Comparison of ENCODE assay signal across 7 mouse cellular contexts in genomic region chr7:13054287-13055010, GRCm38 (mm10). TPM values are rescaled to one million over a fixed set of nuclear protein-coding genes. Genes with fewer than 3 reads are reported as not detected.
DNase-seq lines count a peak whose midpoint lies in the region; ATAC-seq lines count a peak whose summit lies in the region.

Gene Mzf1, minus strand, starts transcription at chr7:13054764.

- no peaks in the 10 kb centered on the region for H3K27me3 ChIP-seq in embryonic facial prominence, embryonic 11.5 days (ENCODE audit: control insufficient read depth, insufficient read depth, low read length)
- no peaks in the 10 kb centered on the region for H3K27me3 ChIP-seq in limb, embryonic 11.5 days (ENCODE audit: control insufficient read depth, insufficient read depth, low read length)
- no peaks in the 10 kb centered on the region for H3K27me3 ChIP-seq in midbrain, embryonic 14.5 days (ENCODE audit: control insufficient read depth, insufficient read depth, low read length)

- peak; percentile 95 for DNase-seq in adrenal gland, postnatal 14 days
- peak; percentile 100 for DNase-seq in embryonic facial prominence, embryonic 11.5 days (ENCODE audit: low spot score)
- peak; percentile 99 for DNase-seq in heart, adult 11 months
- peak; percentile 94 for DNase-seq in kidney, adult 18-20 months
- DNase-seq in limb, embryonic 11.5 days (ENCODE audit: low spot score) = peak; percentile 97
- peak; percentile 100 for DNase-seq in midbrain, embryonic 14.5 days
- peak; percentile 84 to 88 for DNase-seq in spleen, adult 18-20 months

- WGBS in embryonic facial prominence, embryonic 11.5 days = under 1% methylated on average over 41 of the region's 41 CpGs
- under 1% methylated on average over 41 of the region's 41 CpGs for WGBS in limb, embryonic 11.5 days
- WGBS in midbrain, embryonic 14.5 days = under 1% methylated on average over 41 of the region's 41 CpGs

- H3K9me3 ChIP-seq in embryonic facial prominence, embryonic 11.5 days (replicated peaks; ENCODE audit: control insufficient read depth, low read length) = no peaks in the 10 kb centered on the region
- H3K9me3 ChIP-seq in limb, embryonic 11.5 days (ENCODE audit: control insufficient read depth, low read length) = no peaks in the 10 kb centered on the region
- H3K9me3 ChIP-seq in midbrain, embryonic 14.5 days (ENCODE audit: control insufficient read depth, low read length) = no peaks in the 10 kb centered on the region

- peak within 1 kb of the TSS; percentile 53 for H3K4me2 ChIP-seq in embryonic facial prominence, embryonic 11.5 days (ENCODE audit: low read depth, low read length)
- peak within 1 kb of the TSS; percentile 58 for H3K4me2 ChIP-seq in limb, embryonic 11.5 days (ENCODE audit: low read depth, severe bottlenecking)
- peak within 1 kb of the TSS; percentile 61 for H3K4me2 ChIP-seq in midbrain, embryonic 14.5 days (ENCODE audit: low read length)

- peak within 1 kb of the TSS; percentile 65 for H3K4me3 ChIP-seq in embryonic facial prominence, embryonic 11.5 days (ENCODE audit: low read depth, low read length)
- H3K4me3 ChIP-seq in limb, embryonic 11.5 days (ENCODE audit: low read depth, low read length) = peak within 1 kb of the TSS; percentile 47
- peak within 1 kb of the TSS; percentile 54 for H3K4me3 ChIP-seq in midbrain, embryonic 14.5 days (replicated peaks; ENCODE audit: low read depth, low read length)

- ATAC-seq in embryonic facial prominence, embryonic 11.5 days (replicated peaks; ENCODE audit: insufficient number of reproducible peaks, low FRiP score, low TSS enrichment, low read depth) = peak; percentile 95
- peak; percentile 97 for ATAC-seq in limb, embryonic 11.5 days (ENCODE audit: insufficient number of reproducible peaks, low FRiP score, low TSS enrichment, low read depth)
- peak; percentile 95 for ATAC-seq in midbrain, embryonic 14.5 days (ENCODE audit: low FRiP score, low TSS enrichment)

- H3K4me1 ChIP-seq in embryonic facial prominence, embryonic 11.5 days (ENCODE audit: control insufficient read depth, insufficient read depth, low read length) = no peaks in the 10 kb centered on the region
- no peaks in the 10 kb centered on the region for H3K4me1 ChIP-seq in limb, embryonic 11.5 days (ENCODE audit: control insufficient read depth, insufficient read depth, low read length)
- H3K4me1 ChIP-seq in midbrain, embryonic 14.5 days (ENCODE audit: control insufficient read depth, insufficient read depth, low read length) = no peaks in the 10 kb centered on the region; the same call in 1 of the 2 replicates

- peak within 1 kb of the TSS; percentile 76 for H3K9ac ChIP-seq in embryonic facial prominence, embryonic 11.5 days (replicated peaks; ENCODE audit: low read length)
- peak within 1 kb of the TSS; percentile 38 for H3K9ac ChIP-seq in limb, embryonic 11.5 days (ENCODE audit: low read length)
- peak within 1 kb of the TSS; percentile 63; the same call in 1 of the 2 replicates for H3K9ac ChIP-seq in midbrain, embryonic 14.5 days (replicated peaks; ENCODE audit: low read length)

- H3K27ac ChIP-seq in embryonic facial prominence, embryonic 11.5 days (replicated peaks; ENCODE audit: low read depth, low read length) = peak within 1 kb of the TSS; percentile 73; the same call in 1 of the 2 replicates
- H3K27ac ChIP-seq in limb, embryonic 11.5 days (replicated peaks; ENCODE audit: low read depth, low read length) = peak within 1 kb of the TSS; percentile 49; the same call in 1 of the 2 replicates
- H3K27ac ChIP-seq in midbrain, embryonic 14.5 days (replicated peaks; ENCODE audit: low read depth, low read length) = peak within 1 kb of the TSS; percentile 97

- no peaks in the 10 kb centered on the region for H3K36me3 ChIP-seq in embryonic facial prominence, embryonic 11.5 days (replicated peaks; ENCODE audit: control insufficient read depth, insufficient read depth, low read depth, low read length)
- no peaks in the 10 kb centered on the region for H3K36me3 ChIP-seq in limb, embryonic 11.5 days (ENCODE audit: control insufficient read depth, insufficient read depth, low read length)
- no peaks in the 10 kb centered on the region for H3K36me3 ChIP-seq in midbrain, embryonic 14.5 days (ENCODE audit: control insufficient read depth, insufficient read depth, low read length)

RNA-seq across cellular contexts. Expression of gene Mzf1, which starts in this region (rescaled TPM):
- 2.6 and 3.4 TPM in 2 replicates for total RNA-seq in adrenal gland, postnatal 14 days (2021)
- polyA plus RNA-seq in embryonic facial prominence, embryonic 11.5 days (2014; fragmentation: Nextera tagmentation; extraction: Ambion mirVana) = 1.2 and 1.6 TPM in 2 replicates
- polyA plus RNA-seq in limb, embryonic 11.5 days (2014; fragmentation: Nextera tagmentation; extraction: Ambion mirVana) = 2.3 TPM in 2 replicates
- 6.1 and 7.6 TPM in 2 replicates for polyA plus RNA-seq in midbrain, embryonic 14.5 days (2014; fragmentation: Nextera tagmentation; extraction: Ambion mirVana)

Comparison
In these comparisons a context has a peak if more than half of its experiments do, and no peak if none do; other contexts are left out.
1. Peak in every context shown above with its lines: DNase-seq, ATAC-seq, H3K4me3 ChIP-seq and H3K27ac ChIP-seq.